Mouse (Mus musculus): ENCODE measurements at regions not wholly inside any gene's neighbourhood (a gene's known extent, or its start where the extent isn't known, plus 50 kb on each side); places are given as distances from the start of the nearest gene placed in this dataset.

DNA sequence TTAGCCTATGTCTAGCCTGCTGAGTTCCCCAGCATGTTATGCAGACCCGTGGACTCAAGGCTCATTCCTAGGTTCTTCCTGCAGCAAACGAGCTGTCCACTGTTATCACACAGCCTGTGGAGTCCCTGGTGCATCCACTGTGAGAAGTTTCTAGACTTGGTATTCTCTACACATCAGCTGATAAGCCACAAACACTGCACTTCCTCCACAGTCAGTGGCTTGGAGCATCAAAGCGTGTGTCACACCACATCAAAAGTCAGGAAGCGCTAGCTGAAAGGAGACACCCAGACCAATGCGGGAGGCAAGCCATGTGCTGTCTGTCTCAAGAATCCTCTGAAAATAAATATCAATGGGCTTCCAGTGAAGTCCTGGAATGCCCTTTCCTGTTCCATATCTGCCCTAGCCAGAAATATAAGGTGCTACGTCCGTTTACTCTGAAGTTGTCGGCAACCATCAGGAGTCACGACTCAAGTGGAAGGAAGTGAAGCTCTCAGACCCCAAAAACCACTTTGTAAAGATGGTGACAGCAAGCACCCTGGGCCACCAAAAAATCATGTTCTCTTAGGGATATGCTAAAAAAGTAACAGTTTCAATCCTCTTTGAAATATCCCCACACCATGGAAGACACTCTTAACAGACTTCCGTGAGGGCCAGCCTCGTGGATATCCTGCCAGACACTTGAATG is 227.7 kb downstream of the Adgrl2 start:
- Histone ChIP-seq H3K4me1 (no peaks in the 10 kb centered on the region), H3K9ac (replicated peaks) (no peak overlapping the region), H3K36me3 (no peaks in the 10 kb centered on the region), H3K4me2 (replicated peaks) (no peak overlapping the region), H3K27ac (replicated peaks) (no peak overlapping the region), H3K9me3 (no peaks in the 10 kb centered on the region), H3K27me3 (no peaks in the 10 kb centered on the region), H3K4me3 (no peak overlapping the region)
- WGBS: 86% methylated on average over 11 of the region's 11 CpGs
- ATAC-seq (ENCODE audit: low FRiP score, low read depth): no peak

DNA sequence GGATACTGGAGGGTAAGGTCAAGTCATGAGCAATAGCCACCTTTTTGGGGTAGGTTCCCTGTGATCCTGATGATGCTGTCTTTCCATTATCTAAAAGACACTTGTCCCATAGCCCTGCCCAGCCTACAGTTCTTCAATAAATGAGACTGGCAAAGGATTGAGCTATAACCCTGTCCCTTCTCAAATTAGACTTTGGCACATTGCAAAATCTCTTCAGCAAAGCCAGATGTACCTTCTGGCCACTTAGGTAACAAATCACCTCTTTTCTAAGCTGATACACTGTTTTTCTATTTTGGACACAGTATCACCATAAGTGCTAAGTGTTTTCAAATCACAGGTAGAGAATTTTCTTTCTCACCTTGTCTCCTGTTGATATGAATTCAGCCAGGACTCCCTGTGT is 228.8 kb downstream of the Adgrl2 start:
- Histone ChIP-seq H3K27me3 (no peaks in the 10 kb centered on the region), H3K4me2 (replicated peaks) (no peak overlapping the region), H3K9me3 (no peaks in the 10 kb centered on the region), H3K4me3 (no peak overlapping the region), H3K4me1 (no peaks in the 10 kb centered on the region), H3K27ac (replicated peaks) (no peak overlapping the region), H3K36me3 (no peaks in the 10 kb centered on the region), H3K9ac (replicated peaks) (no peak overlapping the region)
- no peak for ATAC-seq (ENCODE audit: low FRiP score, low read depth)

DNA sequence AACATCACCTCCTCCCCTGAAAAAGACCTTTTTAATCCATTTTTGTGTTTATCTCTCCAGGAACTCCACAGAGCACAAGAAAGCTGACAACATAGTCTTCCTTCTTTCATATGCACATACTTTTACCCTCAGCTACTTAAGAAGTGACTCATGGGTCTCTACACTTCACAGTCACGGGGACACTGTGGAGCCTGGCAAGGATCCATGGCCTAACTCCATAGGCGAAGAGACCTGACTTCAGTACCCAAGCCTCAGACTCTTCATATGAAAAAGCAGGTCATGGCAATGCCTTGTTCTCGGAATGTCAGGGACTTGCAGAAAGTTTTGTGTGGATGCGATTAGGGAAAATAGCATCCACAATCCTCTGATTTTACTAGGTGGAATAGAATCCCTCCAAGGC is 230.9 kb downstream of the Adgrl2 start:
- Histone ChIP-seq H3K4me2 (replicated peaks) (no peak overlapping the region), H3K4me3 (no peak overlapping the region), H3K9ac (replicated peaks) (no peak overlapping the region), H3K36me3 (no peaks in the 10 kb centered on the region), H3K9me3 (no peaks in the 10 kb centered on the region), H3K27me3 (no peaks in the 10 kb centered on the region), H3K4me1 (no peaks in the 10 kb centered on the region), H3K27ac (replicated peaks) (no peak overlapping the region)
- no peak for ATAC-seq (ENCODE audit: low FRiP score, low read depth)
- 94% methylated on average over 4 of the region's 4 CpGs for WGBS

DNA sequence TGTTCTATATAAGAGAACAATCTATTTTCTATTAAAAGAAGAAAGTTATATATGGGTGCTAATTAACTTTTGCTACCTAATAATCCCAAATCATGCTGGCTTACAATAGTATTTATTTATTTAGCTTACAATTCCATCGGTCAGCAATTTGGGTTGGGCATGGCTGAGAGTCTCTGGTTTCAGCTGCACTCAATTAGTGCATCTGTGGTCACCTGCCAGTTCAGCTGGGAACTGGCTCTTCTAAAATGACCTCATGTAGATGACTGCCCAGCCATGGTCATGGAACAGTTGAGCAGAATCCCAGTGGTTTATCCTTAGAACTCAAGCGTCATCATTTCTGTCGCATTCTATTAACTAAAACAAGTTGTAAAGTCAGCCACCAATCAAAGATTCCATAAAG is 244.1 kb downstream of the Adgrl2 start:
- H3K27ac ChIP-seq (replicated peaks): no peak overlapping the region
- no peaks in the 10 kb centered on the region for H3K27me3 ChIP-seq
- H3K9ac ChIP-seq (replicated peaks): no peak overlapping the region
- no peak overlapping the region for H3K4me2 ChIP-seq (replicated peaks)
- no peak overlapping the region for H3K4me3 ChIP-seq
- ATAC-seq (ENCODE audit: low FRiP score, low read depth): no peak
- H3K9me3 ChIP-seq: no peaks in the 10 kb centered on the region
- no peaks in the 10 kb centered on the region for H3K4me1 ChIP-seq
- 89% methylated on average over 3 of the region's 3 CpGs for WGBS
- H3K36me3 ChIP-seq: no peaks in the 10 kb centered on the region

DNA sequence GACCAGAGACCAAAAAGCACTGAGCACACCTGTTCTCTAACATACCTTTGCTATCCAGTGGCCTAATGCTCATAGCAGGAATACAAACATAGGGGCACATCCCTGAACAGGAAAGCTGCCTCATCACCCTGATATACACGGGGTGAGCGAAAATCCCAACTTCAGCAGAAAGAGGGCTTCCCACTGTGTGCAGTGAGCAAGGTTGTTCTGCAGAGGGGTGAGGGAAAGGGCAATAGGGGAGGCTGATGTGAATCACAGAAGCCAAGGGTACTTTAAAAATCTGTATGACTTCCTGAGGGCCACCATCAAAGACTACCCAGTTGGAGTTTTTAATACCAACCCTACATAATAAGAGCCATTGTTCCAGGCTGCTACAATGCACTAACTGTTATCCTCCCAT is 245.7 kb downstream of the Adgrl2 start:
- no peak overlapping the region for H3K4me2 ChIP-seq (replicated peaks)
- H3K27ac ChIP-seq (replicated peaks): no peak overlapping the region
- no peak overlapping the region for H3K4me3 ChIP-seq
- H3K36me3 ChIP-seq: no peaks in the 10 kb centered on the region
- ATAC-seq (ENCODE audit: low FRiP score, low read depth): no peak
- H3K9ac ChIP-seq (replicated peaks): no peak overlapping the region
- no peaks in the 10 kb centered on the region for H3K27me3 ChIP-seq
- WGBS: 39% methylated on average over 2 of the region's 2 CpGs
- H3K9me3 ChIP-seq: no peaks in the 10 kb centered on the region
- H3K4me1 ChIP-seq: no peaks in the 10 kb centered on the region

DNA sequence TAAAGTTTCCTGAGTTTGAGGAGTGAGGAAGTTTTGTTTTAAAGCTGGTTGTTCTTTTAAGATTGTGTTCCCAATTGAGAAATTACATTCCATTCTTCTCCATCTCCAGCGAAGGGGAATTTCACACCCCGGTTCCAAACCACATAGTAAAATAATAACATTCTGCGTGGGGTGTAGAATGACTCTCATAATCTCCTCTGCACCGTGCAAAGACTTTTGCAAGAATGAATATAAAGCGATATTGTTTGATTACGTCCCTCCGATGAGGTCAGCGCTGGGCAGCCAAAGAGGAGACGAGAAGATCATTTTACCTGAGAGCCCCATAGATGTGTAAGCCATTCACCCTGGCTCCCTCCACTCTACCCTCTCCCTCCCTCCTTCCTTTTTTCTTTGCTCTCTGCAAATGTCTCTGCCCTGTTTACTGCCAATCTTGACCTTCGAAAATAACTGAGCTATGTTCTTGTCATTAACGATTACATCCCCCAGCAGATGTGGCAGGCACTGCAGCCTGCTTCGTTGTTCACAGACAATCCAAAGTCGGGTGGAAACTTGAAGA is 256.1 kb downstream of the Adgrl2 start:
- Histone ChIP-seq H3K4me2 (replicated peaks) (no peak overlapping the region), H3K4me1 (peaks cover 15% of the 10 kb centered on the region), H3K4me3 (no peak overlapping the region), H3K9ac (replicated peaks) (no peak overlapping the region), H3K27ac (replicated peaks) (no peak overlapping the region), H3K36me3 (no peaks in the 10 kb centered on the region), H3K9me3 (no peaks in the 10 kb centered on the region), H3K27me3 (0 out of 2 replicates have a peak, but pooled peaks cover under 1% of the 10 kb centered on the region)
- ATAC-seq (ENCODE audit: low FRiP score, low read depth): peak; percentile 71; the same call in 1 of the 2 replicates
- 65% methylated on average over 13 of the region's 13 CpGs for WGBS

DNA sequence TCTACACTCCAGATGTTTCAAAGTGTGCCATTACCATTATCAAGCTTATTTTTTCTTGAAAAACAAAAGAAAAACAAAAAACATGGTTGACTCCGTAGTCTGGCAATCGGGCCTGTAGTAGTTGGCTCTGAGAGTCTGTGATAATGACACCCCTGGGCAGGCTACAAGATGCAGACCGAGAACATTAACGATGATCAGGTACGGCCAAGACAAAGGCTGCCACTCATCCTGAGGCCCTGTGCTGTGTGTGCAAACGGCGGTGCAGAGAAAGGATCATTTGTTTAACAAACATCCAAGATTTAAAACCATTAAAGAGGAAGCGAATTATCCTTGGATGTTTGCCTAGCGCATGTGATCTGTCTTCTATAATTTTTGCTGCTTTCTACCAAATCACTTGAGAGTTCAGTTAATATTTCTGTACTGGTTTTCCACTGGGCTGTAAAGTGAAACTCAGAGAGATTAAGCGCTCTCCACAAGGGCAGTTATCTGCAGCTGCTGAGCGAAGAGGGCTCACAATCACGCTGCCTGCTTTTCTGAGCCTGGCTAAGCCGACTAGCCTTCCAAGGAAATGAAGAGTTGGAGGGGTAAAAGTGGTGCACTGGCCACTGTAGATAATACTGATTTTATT is 257.0 kb downstream of the Adgrl2 start:
- WGBS: 45% methylated on average over 13 of the region's 13 CpGs
- H3K4me1 ChIP-seq: peaks cover 15% of the 10 kb centered on the region
- H3K27me3 ChIP-seq: 0 out of 2 replicates have a peak, but pooled peaks cover 5% of the 10 kb centered on the region
- no peak overlapping the region; the same call in 1 of the 2 replicates for H3K9ac ChIP-seq (replicated peaks)
- H3K36me3 ChIP-seq: no peaks in the 10 kb centered on the region
- peak overlapping the region; percentile 23; the same call in 1 of the 2 replicates for H3K4me2 ChIP-seq (replicated peaks)
- peak; percentile 64 for ATAC-seq (ENCODE audit: low FRiP score, low read depth)
- H3K9me3 ChIP-seq: no peaks in the 10 kb centered on the region
- H3K4me3 ChIP-seq: no peak overlapping the region
- H3K27ac ChIP-seq (replicated peaks): peak overlapping the region; percentile 35; the same call in 1 of the 2 replicates

DNA sequence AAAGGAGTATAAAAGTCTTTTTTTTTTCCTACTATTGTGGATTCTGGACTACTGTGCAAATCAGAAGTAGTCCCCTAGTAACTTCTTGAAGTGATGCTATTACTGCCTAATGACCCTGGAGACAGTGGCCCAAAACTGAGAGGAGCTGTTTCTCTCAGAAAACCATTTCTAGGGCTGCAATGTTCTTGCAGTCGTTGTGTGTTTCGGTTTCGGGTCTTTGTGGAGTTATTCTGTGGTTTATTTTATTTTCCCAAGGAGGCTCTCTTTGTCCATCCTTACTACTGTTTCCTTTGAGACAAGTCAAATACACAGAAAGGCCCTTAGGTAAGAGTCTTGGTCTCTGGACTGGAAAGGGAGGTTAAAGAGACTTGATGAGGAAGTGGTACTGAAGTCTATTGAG is 258.9 kb downstream of the Adgrl2 start:
- no peak for ATAC-seq (ENCODE audit: low FRiP score, low read depth)
- Histone ChIP-seq H3K9me3 (no peaks in the 10 kb centered on the region), H3K36me3 (no peaks in the 10 kb centered on the region), H3K9ac (replicated peaks) (no peak overlapping the region), H3K4me1 (peaks cover 15% of the 10 kb centered on the region), H3K27ac (replicated peaks) (no peak overlapping the region), H3K4me3 (no peak overlapping the region), H3K4me2 (replicated peaks) (no peak overlapping the region), H3K27me3 (0 out of 2 replicates have a peak, but pooled peaks cover 5% of the 10 kb centered on the region)
- 91% methylated on average over 3 of the region's 3 CpGs for WGBS

DNA sequence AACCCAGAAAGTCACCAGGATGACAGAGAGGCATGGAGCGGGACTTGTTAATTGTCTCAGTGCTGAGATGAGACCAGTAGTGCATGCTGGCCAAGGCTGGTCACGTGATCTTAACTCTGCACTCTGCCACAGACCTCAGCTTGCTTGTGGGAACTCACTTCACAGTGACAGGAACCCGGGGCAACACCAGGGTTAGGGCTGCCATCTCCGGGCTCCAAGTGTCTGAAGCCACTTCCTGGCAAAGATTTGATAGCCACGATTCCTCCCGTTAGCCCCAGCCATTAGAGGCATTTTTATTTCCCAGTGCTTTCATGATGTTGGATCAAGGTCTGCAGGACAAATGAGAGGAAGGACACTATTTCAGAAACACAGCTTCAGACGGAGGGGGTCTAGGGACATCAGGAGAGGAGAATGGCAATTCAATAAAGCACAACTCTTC is 261.1 kb downstream of the Adgrl2 start:
- H3K9ac ChIP-seq (replicated peaks): no peak overlapping the region
- no peak overlapping the region for H3K4me2 ChIP-seq (replicated peaks)
- no peak for ATAC-seq (ENCODE audit: low FRiP score, low read depth)
- H3K36me3 ChIP-seq: no peaks in the 10 kb centered on the region
- H3K4me3 ChIP-seq: no peak overlapping the region
- no peaks in the 10 kb centered on the region for H3K9me3 ChIP-seq
- peaks cover 12% of the 10 kb centered on the region for H3K4me1 ChIP-seq
- H3K27me3 ChIP-seq: 0 out of 2 replicates have a peak, but pooled peaks cover 5% of the 10 kb centered on the region
- no peak overlapping the region for H3K27ac ChIP-seq (replicated peaks)
- 83% methylated on average over 7 of the region's 7 CpGs for WGBS

DNA sequence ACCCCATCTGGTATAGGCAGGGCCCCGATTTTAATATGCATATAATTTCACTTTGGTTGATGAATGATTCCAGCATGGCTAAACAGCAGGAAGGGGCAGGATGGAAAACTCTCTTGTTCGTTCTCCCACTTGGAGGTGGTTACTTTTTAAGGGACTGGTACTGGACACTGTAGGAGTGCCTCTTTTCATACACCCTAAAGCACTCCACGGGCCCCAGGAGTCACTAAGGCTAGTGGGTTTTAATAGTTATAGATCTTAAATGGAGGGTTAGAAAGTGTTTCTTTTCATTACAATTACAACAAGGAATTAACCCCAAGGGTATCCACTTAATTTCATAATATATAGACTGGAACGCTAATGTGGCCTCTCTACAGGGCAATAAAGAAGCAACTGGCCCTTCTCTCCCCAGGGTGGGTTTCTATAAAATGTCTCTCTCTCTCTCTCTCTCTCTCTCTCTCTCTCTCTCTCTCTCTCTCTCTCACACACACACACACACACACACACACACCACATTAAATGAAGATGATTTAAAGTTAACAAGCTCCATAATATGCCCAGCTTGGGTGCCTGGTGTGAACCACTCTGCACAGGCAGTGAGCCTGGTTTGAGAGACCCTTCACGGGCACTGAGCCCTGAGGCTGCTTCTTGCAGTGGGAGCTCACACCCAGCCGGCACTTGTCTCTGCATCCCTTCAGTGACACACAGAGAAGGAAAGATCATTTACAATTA is 261.7 kb downstream of the Adgrl2 start:
- no peak overlapping the region for H3K27ac ChIP-seq (replicated peaks)
- H3K27me3 ChIP-seq: 0 out of 2 replicates have a peak, but pooled peaks cover 5% of the 10 kb centered on the region
- no peak overlapping the region for H3K9ac ChIP-seq (replicated peaks)
- no peaks in the 10 kb centered on the region for H3K9me3 ChIP-seq
- no peaks in the 10 kb centered on the region for H3K36me3 ChIP-seq
- no peak overlapping the region for H3K4me3 ChIP-seq
- H3K4me1 ChIP-seq: peaks cover 6% of the 10 kb centered on the region
- no peak overlapping the region for H3K4me2 ChIP-seq (replicated peaks)
- no peak for ATAC-seq (ENCODE audit: low FRiP score, low read depth)
- WGBS: 81% methylated on average over 6 of the region's 6 CpGs

DNA sequence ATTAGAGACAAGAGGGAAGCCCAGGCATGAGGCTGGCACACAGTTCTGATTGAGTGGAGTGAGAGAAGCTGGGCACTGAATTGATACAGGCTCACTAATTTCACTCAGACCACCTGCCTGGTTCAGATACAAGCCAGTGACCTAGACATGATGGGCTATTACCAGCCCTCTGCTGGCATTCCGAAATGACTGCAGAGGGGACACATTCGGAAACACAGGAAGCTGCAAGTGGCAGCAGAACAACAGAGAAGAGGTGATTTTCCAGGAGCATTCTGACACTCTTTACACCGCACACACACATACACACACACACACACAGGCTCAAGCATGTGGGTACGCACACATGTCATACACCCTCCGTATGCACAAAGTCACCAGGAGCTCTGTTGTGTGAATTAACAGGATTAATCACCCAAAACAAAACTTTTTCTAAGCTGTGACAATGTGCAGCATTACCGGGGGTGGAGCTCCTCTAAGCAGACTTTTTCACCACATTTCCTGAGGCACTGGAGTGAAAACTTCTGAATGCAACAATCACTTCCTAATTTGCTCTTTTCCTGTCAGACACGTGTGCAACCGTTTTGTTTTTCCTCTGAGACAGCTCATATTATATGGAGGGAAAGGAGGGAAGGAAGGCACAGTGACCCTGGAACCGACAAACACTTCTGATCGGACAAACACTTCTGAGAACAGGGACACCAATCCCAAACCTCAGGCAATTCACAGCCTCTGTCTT is 263.6 kb downstream of the Adgrl2 start:
- ATAC-seq (ENCODE audit: low FRiP score, low read depth): no peak
- Histone ChIP-seq H3K27ac (replicated peaks) (no peak overlapping the region), H3K9me3 (no peaks in the 10 kb centered on the region), H3K4me1 (no peaks in the 10 kb centered on the region), H3K4me2 (replicated peaks) (no peak overlapping the region), H3K27me3 (0 out of 2 replicates have a peak, but pooled peaks cover 5% of the 10 kb centered on the region), H3K36me3 (no peaks in the 10 kb centered on the region), H3K9ac (replicated peaks) (no peak overlapping the region), H3K4me3 (no peak overlapping the region)
- WGBS: 55% methylated on average over 10 of the region's 10 CpGs
